Mouse (Mus musculus) CD4-positive helper T cell, adult 2 months (primary cell): ENCODE measurements around the gene Gm20503.

ENCODE experiments used
- DNase-seq: peaks from one replicate; pipeline ENCODE4 v3.0.0-alpha.2; 2012; ENCODE audit warnings: low read depth, missing footprints, low spot score

Gene Gm20503

DNA sequence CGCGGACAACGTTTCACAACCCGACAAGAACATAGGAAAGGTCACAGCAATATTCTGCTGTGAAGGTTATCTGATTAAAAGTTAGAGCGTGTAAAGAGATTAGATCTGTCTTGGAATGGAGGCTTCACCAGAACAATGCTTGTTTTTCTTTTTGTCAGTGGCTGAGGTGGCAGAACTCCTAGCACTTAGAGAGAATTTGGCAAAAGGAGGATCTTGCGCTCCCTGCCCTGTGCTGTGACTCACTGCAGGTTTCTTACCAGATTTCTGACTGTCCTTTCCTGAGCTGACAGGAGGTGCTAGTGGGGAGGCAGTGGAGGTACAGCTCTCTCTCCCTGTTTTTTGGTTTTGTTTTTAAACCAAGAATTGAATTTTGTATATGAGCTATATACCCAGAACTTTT lies 4.0 kb downstream of the Gm20503 start:
- no peak for DNase-seq

GRCm38 (mm10) chr4:59007974-59008373 lies 5.0 kb downstream of the Gm20503 start:
- DNase-seq = no peak

- peak; percentile 64 for DNase-seq
Measured at GRCm38 (mm10) chr4:59009186-59009585, 6.2 kb downstream of the Gm20503 start.

DNA sequence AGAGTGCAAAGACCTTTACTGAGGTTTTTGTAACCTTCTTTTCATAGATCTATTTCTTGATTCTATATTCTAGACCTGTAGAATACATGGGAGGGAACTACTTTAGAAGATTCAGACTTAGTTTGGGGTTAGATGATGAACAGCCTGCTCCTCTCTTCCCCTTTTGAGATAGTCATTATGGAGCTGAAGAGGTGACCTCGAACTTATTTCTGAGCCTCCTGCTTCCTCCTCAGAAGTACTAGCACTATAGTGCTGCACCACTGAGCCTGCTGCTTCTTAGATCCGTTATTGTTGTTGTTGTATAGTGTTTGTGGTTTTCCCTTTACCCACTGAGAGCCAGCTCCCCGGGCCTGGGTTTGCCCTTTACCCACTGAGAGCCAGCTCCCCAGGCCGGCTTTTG lies 6.7 kb downstream of the Gm20503 start:
- DNase-seq = no peak

DNA sequence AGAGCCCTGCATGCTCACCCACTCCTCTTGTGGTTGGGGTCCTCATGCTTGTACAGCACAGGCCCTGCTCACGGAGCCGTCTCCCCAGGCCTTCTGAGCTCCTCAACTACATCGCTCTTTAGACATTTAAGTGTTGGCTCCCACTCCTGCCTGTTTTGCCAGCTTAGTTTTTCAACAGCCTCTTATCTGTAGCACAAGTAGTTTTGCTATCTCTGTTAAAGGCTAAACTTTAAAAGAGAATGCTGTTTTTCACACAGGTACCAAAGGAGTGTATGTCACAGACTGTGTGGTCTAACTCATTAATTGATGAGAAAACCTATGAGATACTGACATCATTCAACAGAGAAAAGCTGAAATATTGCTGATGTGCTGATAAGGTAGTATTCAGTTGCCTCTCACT lies 8.4 kb downstream of the Gm20503 start:
- no peak for DNase-seq

DNA sequence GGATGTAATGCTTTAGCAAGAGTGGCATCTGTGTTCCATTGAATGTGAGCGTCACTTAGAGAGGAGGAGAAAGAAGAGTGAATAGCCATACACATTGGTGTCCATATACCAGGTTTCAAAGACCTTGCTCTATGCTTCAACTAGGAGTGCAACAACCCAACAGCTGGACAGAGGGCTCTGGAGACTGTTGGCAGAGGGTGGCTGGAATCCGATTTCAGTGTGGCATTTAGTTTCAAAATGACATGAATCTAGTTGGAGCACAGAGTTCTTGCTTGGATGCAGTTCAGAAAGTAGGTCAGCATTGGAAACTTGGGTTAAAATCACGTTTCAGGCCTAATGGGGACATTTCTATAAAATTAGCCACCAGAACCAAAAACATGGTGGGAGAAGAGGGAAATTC lies 12.2 kb downstream of the Gm20503 start:
- no peak for DNase-seq

GRCm38 (mm10) chr4:59016922-59017321 lies 13.9 kb downstream of the Gm20503 start:
- DNase-seq = no peak

DNA sequence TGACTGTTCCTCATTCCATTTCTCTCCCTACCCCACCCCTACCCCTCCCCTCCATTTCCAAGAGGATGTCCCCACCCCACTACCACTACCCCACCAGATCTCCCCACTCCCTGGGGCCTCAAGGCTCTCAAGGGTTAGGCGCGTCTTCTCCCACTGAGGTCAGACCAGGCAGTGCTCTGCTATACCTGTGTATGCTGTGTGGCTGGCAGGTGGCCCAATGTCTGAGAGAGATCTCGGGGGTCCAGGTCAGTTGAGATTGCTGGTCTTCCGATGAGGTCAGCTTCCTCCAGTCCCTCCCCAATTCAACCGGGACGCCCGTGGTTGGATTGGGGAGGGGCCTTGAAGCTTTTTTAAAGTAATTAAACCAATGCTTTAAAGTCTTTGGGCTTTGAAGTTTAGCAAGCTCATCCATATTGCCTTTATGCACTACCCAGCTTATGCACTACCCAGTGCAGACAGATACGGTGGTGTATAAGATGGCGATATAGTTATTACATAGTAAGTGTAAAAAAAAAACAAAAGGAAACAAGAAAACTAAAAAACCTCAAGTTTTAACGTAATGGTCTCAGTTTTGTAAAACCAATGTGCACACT lies 31.4 kb downstream of the Gm20503 start:
- peak; percentile 23 for DNase-seq

- peak; percentile 72 for DNase-seq
Measured at GRCm38 (mm10) chr4:59034918-59035785, 32.1 kb downstream of the Gm20503 start, which contains the start of gene Gng10. Gng10 (plus strand) TSS chr4:59035088.

- DNase-seq = peak; percentile 4
Measured at GRCm38 (mm10) chr4:59035786-59036350, 32.9 kb downstream of the Gm20503 start.

DNA sequence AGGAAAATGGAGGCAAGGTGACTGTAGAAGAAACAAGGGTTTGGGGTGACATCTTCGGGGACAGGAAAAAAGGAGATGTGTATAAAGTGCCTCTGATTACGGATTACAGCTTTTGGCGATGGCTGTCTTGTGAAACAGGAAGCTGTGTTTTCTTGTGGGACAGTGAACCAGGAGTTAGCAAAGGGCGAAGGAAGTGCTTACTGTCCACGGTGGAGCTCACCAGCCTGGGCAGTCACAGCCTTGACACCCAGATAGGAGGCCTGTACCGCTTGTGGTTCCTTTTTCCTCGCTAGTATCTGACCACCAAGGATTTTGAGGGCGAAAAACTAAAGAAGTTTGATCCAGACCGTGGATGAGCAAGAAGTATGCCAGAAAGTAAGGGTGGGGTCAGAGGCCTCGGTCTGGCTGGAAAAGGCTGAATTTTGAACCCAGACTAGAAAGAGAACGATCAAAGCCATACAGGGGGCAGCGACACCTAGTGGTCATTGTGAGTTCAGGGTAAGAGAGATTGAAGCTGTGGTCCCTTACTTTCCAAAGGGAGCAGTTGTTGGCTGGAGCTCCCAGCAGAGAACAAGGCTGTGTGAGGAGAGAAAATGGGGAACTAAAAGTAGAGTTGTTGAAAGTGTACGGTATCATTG lies 33.6 kb downstream of the Gm20503 start:
- peak; percentile 75 for DNase-seq

DNA sequence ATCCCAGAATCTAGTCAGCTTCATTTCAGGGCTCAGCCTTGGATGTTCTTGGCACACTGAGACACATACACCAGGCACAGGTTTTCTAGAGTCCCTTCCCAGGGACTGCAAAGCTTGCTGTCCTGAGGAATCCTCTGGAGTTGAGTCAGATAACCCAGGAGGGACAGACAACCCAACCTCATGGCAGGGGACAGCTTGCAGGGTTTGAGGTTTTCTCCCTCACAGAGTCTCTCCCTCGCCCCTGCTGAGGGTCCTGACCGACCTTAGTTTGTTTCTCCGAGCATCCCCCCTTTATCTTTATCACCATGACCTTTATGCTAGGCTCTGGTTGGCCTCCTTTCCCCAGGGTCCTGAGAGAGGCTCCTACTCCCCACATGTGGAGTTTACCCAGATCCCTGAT lies 34.5 kb downstream of the Gm20503 start:
- DNase-seq = no peak

GRCm38 (mm10) chr4:59040397-59041287 lies 37.6 kb downstream of the Gm20503 start:
- no peak for DNase-seq

DNA sequence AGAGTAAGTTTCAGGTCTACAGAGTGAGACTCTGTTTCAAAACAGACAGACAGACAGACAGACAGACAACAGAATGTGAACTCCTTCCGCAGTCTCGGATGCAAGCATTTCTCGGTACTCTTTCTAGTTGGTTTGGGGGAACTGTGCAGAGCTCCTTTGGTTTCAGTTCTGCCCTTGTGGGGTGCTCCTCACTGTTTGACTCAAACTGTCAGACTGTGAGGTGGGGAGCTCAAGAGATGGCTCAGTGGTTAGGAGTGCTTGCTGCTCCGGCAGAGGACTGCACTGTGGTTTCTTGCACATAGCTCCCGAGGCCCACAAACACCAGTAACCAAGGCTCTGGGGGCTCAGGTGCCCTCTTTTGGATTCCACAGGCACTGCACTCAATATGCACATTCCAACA lies 40.1 kb downstream of the Gm20503 start:
- no peak for DNase-seq

DNA sequence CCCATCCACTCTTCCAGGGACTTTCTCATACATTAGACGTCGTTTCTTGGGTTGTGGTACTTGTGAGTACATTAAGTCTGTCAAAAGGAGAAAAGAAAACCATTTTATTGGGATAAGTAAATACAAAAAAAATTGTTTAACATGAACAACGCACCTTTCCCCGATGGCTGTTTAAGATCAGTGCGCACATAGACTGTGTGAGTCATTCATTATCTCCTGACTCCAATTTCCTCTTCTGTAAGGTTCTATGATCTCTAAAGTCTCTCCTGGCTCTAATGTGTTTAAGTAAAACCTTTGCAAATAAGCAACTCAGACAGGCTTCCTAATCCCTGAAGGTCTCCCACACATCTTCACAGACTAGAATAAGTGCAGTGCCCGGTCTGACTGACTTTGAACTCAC lies 40.9 kb downstream of the Gm20503 start:
- no peak for DNase-seq

DNA sequence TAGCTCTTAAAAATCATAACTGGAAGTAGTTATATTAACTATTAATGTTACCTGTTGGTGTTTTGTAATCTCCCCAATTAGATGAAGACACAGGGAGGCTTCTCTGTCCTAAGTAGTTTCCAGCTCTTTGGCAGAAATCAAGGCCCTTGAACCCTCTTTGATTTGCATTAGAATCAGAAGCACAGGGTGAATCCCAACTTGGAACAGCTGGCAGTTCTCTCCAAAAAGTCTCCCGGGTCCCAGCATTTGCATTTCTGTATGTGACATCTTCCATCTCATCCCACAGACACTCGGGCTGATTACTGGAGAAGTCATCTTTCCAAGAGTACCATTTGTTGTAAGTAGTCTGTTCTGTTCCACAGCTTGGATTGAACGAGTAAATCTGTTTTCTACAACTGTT lies 44.2 kb downstream of the Gm20503 start:
- no peak for DNase-seq

GRCm38 (mm10) chr4:59051081-59051480 lies 48.1 kb downstream of the Gm20503 start:
- DNase-seq = no peak

DNA sequence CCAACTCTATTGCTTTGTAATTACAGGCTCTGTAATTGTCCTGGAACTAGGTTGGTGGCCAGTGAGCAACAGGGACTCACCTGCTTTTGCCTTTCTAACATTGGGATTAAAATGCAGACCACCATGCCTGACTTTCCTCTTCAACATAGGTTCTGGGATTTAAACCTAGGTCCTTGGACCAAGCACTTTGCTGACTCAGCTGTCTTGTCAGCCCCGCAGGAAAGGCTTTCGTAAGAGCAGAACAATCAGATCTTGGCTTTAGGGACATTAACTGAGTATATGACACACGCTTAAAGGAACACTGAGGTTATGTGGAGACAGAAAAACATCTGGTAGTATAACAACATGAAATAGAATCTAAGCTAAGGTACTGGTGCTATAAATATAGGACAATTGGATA lies 54.9 kb downstream of the Gm20503 start:
- DNase-seq = no peak

DNA sequence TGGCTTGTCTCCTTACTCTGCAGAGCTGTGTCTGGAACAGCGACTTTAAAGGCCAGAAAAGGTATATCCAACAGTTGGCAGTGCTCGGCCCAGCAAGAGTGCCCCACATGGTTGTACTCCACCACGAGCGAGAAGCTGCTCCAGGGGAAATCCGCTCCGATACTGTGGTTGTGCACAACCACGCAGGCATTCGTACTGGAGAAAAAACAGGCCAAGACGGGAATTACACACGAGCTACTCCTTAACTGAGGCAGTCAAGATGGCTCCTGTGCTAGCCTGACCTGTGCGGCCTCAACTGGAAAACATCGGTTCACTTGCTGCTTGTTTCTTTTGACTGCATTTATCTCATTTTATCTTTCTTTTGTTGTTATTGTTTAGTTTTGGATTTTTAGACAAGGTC lies 59.5 kb downstream of the Gm20503 start:
- DNase-seq = no peak

GRCm38 (mm10) chr4:59069276-59069675 lies 66.3 kb downstream of the Gm20503 start:
- DNase-seq = no peak

DNA sequence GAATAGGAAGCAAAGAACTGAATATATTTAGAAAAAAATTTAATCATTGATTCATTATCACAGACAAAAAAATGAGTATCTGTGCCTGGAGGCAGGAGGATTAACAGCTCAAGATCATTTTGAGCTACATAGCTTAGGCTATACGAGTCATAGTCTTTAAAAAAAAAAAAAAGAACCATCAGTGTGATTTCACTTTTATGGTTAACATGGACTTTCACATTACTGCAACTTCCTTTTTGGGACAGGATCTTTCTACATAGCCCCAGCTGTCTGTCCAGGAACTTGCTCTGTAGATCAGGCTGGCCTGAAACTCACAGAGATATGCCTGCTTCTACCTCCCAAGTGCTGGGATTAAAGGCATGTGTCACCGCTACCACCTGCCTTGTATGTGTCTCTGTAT lies 80.4 kb downstream of the Gm20503 start:
- DNase-seq = no peak
